Mouse (Mus musculus) yolk sac, embryonic 10.5 days (tissue): ENCODE data around the gene Aldh16a1.
"Not testable (repeated sequence)": the region's sequence is repeated elsewhere in the genome, so short reads cannot be mapped to it uniquely, and the experiment has no call there.

Source experiments
- DNase-seq: peaks from one replicate; pipeline ENCODE4 v3.0.0-alpha.2; 2017; ENCODE audit warnings: low spot score

Aldh16a1 gene

DNA sequence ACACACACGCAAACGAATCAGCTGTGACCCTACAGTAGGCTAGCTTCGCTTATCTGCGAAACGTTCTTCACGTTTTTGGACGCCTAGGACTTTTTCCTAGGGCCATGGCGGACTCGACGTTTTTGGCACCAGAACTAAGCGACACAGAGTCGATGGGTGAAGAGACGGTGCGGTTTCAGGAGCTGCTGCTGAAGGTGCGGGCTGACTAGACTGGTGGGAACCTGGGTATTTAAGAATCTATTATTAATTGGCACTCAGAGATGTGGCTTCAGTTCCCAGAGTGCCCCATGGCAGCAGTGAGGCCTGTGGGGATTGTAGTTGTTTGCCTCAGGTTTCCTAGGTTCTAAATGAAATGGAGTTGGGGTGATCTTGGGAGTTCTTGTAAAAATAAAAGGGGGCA, 1.8 kb upstream of the Aldh16a1 start:
- DNase-seq, result no peak

DNA sequence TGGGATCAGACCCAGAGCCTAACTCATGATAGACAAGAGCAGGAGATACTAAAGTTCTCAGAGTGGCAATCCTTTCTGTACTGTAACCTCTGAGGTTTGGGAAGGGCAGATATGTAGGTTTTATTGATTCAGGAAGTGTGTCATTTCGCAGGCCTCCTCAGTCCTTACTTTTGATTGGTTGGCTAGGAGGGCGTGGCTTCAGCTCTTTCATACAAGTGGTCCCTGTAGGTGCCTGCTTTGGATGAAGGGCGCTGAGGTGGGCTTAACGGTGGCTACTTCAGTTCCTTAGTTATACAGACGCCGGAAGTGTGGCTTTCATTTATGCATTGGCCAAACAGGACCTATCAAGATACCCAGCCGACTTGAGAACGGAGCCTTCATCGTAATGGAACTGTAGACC, 1.2 kb upstream of the Aldh16a1 start:
- DNase-seq, result no peak

- DNase-seq, result no peak
Measured at GRCm38 (mm10) chr7:45154993-45155514, 670 bp upstream of the Aldh16a1 start.

- DNase-seq, result no peak
Measured at GRCm38 (mm10) chr7:45153586-45153985, 798 bp downstream of the Aldh16a1 start.

DNA sequence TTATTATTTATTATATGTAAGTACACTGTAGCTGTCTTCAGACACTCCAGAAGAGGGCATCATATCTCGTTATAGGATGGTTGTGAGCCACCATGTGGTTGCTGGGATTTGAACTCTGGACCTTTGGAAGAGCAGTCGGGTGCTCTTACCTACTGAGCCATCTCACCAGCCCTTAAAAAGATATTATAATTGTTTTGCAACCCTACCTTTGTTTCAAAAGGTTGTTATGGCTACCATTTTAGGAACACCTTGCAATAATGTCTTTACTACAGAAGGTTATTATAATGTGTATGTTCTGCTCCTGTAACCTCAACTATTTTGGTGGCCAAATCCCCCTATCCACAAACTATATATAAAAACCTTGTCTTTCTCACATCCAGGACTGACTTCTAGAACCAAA, 1.3 kb downstream of the Aldh16a1 start:
- DNase-seq, result not testable (repeated sequence)

DNA sequence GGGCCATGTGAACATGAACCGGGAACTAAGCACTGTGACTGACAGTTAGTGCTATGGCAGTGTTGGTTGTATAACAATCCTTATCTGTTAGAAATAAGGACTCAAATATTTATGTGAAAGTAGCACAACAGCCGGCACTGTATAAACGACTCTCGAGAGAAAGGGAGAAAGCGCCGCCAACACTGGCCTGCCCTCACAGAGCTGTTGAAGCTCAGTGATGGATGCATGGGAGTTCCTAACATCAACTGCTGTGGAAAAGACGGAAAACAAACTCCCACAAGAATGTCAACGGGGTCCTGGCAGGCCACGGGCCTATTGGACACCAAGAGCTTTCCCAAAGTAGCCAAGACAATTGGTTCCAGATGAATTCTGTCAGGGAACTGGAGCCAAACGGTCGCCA, 3.1 kb downstream of the Aldh16a1 start:
- no peak for DNase-seq

GRCm38 (mm10) chr7:45150321-45150720, 4.1 kb downstream of the Aldh16a1 start:
- DNase-seq, result no peak

- no peak for DNase-seq
Measured at GRCm38 (mm10) chr7:45149545-45149944, 4.8 kb downstream of the Aldh16a1 start.

GRCm38 (mm10) chr7:45148534-45149098, 5.8 kb downstream of the Aldh16a1 start:
- peak; percentile 35 for DNase-seq

GRCm38 (mm10) chr7:45147899-45148298, 6.5 kb downstream of the Aldh16a1 start:
- peak; percentile 63 for DNase-seq

DNA sequence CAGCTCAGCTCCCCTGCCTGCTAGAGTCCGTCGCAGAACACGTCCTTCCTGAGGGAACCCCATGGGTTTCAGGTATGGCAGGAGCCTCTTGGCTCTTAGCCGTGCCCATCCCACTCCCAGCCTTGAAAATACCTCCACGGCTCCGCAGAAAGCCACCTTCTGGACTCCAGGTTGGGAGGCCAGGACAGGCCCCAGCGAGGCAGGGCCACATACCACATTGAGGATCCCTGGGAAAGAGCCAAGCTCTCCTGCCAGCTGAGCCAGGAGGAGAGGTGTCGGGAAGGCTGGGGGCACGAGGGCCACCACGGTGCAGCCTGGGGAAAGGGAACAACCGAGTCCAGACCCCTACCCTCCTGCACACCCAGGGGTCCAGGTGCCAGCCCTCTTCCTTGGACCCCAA, 7.1 kb downstream of the Aldh16a1 start:
- DNase-seq, result no peak

- no peak for DNase-seq
Measured at GRCm38 (mm10) chr7:45145460-45145859, 8.9 kb downstream of the Aldh16a1 start.

DNA sequence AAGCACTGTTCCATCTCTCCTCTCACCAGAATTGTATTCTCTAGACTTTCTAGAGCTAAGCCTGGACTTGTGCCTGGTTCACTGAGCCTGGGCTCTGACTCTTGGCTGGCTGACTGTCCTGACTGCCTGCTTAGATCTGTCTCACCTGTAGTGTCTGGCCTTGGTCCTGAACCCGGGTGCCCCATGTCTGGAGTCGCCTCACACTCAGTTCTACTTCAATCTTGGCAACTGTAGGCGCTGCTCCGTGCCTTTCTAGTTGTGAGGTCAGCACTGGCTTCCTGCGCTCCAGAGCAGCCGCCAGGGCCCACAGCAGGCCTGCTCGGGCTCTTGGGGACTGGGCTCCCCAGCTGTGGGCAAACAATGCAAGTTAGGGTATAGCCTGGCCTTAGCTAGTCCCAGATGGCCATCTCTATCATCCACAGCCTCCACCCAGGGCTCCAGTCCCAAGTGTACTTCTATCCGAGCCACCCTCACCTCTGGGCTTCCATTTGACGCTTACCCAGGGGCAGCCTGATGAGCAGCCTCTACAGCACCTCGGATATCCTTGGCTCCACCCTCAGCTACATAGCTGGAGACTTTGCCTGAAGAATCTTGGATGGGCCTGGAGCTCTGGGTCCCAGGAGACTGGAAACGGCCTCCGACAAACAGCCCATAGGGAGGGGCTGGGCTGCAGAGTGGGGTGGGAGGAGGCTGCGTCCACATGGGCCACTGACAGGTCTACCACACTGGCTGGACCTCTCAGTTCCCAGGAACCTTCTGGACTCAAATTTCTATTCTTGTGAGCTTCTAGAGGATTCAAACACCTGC, 9.8 kb downstream of the Aldh16a1 start:
- no peak for DNase-seq

- DNase-seq, result no peak
Measured at GRCm38 (mm10) chr7:45141914-45142313, 12.5 kb downstream of the Aldh16a1 start.

- DNase-seq, result no peak
Measured at GRCm38 (mm10) chr7:45141319-45141718, 13.1 kb downstream of the Aldh16a1 start.

- DNase-seq, result no peak
Measured at GRCm38 (mm10) chr7:45139904-45140723, 14.3 kb downstream of the Aldh16a1 start.

- no peak for DNase-seq
Measured at GRCm38 (mm10) chr7:45138403-45138802, 16.0 kb downstream of the Aldh16a1 start.

DNA sequence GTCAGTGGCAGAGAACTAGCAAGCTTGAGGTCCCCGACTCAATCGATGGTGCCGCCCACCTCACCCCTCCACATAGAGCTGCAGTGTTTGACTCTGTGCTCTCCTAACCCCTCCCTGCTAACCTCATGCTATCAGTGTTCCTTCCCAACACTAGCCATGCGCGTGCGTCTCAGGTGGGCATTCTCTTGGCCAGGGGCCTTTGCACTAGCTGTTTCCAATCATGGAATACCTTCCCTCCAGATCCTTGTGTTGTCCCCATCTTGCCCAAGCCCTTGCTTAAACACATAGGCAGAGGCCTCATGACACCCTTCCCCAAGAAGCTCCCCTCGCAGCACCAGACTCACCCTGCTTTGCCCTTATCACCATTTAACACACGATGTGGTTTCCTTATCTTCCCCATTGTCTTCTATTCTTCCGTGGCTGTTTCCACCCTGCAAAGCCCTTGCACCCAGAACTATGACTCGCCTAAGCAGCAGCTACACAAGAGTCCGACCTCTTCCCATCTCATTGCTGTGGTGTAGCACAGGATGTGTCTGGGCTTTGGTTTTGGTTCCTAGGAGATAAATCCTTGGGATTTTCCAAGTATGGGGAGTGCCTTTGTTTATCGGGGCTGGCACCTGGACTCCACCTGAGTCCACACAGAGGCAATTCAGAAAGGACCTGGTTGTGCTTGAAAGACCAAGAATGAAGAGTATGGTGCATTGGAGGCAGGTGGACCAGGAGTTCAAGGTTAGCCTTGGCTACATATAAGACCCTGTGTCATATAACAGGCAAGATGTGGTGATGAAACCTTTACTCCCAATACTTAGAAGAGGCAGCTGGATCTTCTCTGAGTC, 17.0 kb downstream of the Aldh16a1 start:
- DNase-seq, result no peak

GRCm38 (mm10) chr7:45135993-45136567, 18.3 kb downstream of the Aldh16a1 start, which contains the start of the genes Gm45713 and Flt3l:
Gene Gm45713, minus strand, starts transcription at chr7:45136231.
Gene Flt3l, minus strand, starts transcription at chr7:45136432.
- peak; percentile 73 for DNase-seq

DNA sequence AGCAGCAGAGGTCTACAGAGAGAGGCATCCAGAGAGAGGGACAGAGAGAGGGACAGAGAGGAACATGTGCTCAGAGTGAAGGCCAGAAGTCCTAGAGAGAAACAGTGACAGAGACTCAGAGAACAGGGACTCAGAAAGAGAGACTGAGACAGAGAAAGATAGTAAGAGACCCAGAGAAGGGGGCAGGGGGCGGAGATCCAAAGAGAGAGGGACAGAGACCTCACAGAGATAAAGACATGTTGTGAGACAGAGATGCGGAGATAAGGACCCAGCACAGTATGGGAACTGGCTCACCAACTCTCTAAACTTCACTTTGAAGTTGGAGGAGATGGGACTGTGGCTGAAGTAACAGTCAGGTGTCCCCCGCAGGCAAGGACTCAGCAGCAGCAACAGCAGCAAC, 19.0 kb downstream of the Aldh16a1 start:
- no peak for DNase-seq

DNA sequence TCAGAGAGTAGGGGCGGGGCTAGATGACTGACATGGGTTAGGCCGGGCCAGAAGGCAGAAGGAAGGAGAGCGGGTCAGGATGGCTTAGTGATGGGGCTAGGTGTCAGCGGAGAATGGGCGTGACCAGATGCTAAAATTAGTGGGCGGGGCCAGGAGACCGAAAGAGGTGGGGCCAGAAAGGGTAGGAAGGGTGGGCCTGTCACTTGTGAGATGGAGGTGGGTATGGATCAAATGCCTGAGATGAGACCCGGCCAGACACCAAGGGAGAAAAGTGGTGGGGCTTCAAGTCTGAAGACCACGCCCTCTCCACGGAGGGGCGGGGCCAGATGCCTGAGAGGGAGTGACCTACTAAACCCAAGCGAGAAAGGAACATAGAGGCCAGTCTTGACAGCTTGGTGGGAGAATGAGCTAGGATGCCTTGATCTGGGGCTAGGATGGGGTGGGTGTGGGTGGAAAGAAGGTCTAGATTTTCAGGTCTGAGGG, 19.8 kb downstream of the Aldh16a1 start:
- DNase-seq, result no peak
